Mouse (Mus musculus): ENCODE results near the gene Pdlim7.

Gene Pdlim7

DNA sequence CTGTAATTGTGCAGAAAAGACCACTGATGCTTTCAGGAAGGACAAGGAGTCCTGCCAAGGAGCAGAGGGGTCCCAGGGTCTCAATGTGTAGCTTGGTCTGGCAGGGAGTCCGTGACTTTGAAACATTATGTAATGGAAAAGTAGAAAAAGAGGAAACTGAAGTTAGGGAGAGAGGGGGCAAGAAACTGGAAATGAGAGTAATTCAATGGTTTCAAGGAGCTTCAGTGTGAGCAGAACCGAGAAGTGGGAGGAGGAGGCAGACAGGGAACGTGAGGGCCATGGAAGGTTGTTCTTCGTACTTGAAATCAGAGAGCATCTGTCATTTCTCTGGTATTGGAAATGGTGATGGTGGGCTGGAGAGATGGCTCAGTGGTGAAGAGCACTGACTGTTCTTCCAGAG, 6.1 kb upstream of the Pdlim7 start:
- no peak for DNase-seq (ENCODE audit: low spot score in 2 of 2)

DNA sequence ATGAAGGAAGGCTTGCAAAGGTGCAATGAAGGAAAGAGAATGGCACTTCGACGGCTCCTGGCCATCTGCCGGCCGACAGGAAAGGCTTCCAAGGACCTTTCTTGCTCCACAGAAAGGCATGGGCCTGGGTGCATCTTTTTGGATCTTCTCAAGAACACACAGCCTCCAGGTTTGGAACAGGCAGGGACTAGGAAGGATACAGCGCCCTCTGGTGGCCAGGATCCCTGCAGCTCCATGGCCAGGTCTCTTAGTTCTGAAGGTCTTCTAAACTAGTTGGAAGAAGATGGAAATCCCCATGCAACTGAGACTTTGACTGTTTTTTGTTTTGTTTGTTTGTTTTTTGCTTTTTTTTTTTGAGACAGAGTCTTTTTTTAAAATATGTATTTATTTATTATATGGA, 3.5 kb upstream of the Pdlim7 start:
- DNase-seq (ENCODE audit: low spot score in 2 of 2): peak; percentile 88 to 92

DNA sequence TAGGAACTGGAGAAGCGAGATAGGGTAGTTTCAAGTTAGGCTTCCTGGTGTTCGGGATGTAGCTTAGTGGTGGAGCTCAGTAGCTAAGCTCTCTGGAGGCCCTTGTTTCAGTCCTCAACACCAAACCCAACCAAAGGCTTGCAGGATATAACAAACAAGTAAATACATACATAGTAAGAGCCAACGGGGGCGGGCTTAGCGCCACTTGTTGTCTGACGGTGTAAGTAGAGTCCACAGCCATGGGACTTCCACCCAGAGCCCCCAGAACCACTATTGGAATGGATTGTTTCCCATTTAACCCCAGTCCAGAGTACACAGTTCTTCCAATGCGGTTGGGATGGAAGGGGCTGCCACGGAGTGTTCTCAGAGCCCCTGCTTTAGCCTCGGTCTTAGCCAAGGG, 352 bp upstream of the Pdlim7 start:
- DNase-seq (ENCODE audit: low spot score in 2 of 2): no peak

DNA sequence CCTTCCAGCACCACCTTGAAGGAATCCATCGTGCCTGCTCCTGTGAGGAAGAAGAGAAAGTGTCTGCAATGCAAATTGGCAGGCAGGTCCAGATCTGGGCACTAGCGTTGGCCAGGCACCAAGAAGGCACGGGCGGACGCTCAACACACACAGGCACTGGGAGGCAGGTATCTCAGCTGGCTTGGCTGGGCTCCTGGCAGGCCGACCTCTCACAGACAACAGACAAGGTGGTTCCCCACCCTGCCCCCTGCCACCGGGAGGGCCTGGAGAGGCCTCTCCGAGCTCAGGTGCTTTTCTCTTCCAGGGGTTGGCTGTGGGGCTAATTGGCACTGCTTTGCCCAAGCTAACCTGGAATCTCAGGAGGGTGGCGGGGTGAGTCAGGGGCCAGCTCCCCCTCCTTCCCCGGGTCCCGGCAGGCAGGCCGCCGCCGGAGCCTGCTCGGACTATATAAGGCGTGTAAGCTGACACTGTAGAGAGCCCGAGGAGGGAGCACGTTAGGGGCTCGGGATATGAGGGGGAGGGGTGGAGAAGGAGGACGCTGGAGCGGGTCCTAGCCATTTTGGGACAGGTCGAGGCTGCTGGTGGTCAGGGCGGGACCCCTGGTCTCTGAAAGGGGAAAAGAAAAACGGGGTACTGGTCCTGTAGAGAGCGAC, 971 bp downstream of the Pdlim7 start:
- DNase-seq (ENCODE audit: low spot score in 2 of 2): peak; percentile 25 to 35

DNA sequence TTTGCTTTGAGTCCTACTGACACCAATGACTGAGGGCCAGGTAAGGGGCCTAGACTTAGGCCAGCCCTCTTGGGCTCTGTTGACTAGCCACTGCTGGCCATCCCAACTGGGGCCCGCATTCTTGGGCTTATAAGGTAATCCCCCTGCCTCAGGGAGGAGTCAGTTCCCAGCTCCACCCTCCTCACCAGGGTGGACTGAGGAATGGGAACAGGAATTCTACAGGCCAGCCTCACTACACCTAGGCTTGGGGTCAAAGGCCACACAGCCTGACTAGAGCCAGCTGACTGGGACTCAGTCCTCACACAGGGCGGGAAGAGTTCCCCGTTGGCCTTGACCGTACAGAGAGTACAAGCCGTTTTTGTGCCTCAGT, 2.0 kb downstream of the Pdlim7 start:
- DNase-seq (ENCODE audit: low spot score in 2 of 2): no peak

DNA sequence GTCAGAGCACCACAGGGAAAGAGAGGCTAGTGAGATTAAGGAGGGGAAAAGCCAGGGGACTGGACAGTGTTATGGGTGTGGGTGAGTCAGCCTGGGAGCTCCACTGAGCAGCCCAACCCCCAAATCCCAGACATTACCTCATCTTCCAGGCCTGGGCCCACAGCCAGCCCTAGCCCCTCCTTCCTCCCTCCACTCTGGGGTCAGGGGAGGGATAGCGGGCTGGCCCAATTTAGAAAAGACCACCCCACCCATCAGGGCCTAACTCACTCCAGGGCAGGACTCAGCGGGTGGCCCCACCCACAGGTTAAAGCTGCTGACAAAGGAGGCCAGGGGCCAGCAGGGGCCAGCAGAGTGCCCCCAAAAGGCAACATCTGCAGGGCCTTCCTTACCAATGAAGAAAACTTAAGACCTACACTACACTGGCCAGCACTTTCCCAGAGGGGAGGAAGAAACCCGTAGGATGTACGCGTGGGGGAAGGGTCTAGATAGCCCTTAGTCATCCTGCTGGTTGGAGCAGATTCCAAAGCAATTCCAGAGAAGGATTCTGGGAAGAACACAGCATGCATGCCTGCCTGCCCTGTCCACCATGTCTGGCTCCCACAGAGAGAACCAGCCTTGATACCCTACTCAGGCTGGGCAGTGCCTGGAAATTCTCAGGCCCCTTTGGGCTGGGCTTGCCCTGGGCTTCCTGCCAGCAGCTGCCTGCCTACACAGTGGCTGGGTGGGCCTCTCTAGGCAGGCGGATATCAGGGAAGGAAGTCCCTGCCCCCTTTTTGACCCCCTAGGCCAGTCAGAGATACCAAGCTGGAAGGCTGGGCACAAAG, 2.6 kb downstream of the Pdlim7 start:
- DNase-seq (ENCODE audit: low spot score in 2 of 2): peak in 1 of 2 experiments; percentile 47

DNA sequence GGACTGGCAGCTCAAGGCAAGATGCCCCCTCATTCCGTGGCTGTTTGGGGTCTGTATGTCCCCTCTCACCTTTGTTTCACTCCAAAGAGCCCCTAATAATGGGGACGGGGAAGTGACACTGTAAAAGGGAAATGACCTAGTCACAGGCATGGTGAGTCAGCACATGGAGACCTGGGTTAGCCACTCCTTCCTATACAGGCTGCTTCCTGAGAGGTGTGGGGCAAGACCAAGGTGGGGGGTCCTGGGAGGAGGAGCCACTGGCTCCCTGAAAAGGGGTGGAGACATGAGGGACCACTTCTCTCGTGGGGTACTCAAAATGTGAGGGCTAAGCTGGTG, 3.2 kb downstream of the Pdlim7 start:
- no peak for DNase-seq (ENCODE audit: low spot score in 2 of 2)

DNA sequence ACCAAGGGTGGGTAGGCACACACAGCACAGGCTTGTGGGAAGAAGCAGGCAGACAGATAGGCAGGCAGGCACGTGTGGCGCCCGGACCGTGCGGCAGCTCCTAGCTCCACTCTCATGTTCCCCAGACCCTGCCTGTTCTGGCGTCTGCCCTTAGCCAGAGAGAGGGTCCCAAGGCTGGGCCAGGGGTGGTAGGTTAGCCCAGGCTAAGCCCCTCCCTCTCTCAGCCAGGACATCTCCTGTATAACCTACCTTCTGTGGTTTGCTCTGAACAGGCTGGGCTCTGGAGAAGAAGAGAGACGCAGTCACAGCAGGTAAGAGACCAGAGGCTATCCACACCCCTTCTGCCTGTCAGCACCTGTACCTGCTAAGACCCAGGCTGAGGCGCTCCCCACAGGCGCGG, 4.9 kb downstream of the Pdlim7 start:
- DNase-seq (ENCODE audit: low spot score in 2 of 2): no peak

DNA sequence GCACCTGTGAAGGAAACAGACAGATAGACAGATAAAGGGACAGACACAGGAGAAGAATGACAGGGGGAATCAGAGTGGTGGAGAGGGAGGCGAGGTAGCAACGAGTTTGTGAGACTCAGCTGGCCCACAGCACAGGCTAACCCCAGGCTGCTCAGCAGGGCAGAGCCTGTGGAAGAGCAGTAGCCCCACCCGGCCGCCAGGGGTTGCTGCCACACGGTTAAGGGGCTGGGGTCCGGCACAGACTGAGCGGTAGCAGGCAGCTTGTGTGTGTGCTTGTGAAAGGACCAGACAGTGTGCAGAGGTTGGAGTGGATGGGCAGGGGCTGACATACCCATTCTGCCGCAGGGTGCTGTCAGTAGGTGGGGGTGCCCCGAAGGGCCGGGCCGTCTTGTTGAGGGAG, 5.6 kb downstream of the Pdlim7 start:
- DNase-seq (ENCODE audit: low spot score in 2 of 2): no peak

DNA sequence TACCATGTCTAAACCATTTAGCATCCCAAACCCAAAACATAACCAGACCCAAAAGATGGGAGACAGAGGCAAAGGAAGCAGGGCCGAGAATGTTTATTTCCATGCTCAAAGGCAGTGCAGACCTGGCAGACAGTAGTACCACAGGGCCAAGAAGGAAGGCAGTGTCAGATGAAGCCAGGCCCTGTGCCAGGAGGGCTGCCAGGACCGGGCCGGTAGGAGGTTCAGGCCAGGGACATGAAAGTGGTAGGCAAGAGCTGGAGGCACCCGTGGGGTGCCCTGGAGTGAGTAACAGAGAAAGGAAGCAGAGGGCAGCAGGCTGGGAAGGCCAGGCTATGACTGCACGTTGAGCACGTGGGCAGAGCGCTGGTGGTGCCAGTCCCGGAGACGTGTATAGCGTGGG, 6.8 kb downstream of the Pdlim7 start:
- DNase-seq (ENCODE audit: low spot score in 2 of 2): peak in 1 of 2 experiments; percentile 36

DNA sequence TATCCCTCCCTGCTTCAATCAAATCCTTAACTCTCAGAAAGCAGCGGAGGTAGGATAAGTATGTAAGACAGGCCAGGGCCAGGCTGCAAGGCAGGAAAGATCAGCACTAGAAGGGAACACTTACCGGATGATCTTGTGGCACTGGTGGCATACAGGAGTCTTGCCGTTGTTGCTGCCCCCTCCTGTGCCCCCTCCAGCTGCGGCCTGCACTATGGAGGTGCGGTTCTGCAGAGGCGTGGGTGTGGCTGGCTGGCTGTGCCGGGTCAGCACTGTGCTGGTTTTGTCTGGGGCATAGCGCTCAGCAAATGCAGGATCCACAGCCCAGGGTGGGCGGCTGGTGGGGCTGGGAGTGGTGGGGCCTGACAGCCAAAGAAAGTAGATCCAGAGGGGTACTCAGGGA, 7.7 kb downstream of the Pdlim7 start:
- no peak for DNase-seq (ENCODE audit: low spot score in 2 of 2)

DNA sequence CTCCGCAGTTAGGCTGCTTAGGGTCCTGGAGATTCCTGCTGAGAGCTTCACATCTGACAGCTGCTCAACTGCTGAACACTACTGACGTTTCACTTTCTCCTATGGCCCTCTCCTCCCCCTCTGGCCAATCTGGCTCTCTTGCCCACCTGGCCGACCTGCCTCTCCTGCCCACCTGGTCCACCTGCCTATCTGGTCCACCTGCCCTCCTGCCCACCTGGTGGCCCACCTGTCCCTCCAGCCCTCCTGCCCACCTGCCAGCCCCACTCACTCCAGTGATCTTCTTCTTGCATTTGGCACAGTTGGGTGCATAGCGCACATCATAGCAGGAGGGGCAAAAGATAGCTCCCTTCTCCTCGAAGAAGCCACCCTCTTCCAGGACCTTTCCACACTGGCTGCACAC, 9.1 kb downstream of the Pdlim7 start:
- no peak for DNase-seq (ENCODE audit: low spot score in 2 of 2)

DNA sequence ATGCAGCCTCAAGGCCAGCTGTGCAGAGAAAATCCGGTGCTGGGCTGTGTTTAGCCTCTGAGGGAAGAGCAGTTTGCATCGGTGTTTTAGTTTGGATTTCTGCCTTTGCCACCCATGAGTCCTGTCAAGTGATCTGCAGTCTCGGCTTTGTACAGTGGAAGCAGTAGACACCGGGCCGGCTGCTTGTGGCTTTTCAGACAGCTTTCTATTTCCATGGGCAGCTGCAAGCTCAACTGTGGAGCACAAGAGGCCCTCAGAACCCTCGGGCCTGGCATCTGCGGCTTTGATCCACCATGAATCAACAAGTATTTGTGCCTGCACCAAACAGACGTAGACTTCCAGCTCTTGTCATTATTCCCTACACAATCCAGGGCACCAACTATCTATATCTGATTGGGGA, 11.1 kb downstream of the Pdlim7 start:
- no peak for DNase-seq (ENCODE audit: low spot score in 2 of 2)

DNA sequence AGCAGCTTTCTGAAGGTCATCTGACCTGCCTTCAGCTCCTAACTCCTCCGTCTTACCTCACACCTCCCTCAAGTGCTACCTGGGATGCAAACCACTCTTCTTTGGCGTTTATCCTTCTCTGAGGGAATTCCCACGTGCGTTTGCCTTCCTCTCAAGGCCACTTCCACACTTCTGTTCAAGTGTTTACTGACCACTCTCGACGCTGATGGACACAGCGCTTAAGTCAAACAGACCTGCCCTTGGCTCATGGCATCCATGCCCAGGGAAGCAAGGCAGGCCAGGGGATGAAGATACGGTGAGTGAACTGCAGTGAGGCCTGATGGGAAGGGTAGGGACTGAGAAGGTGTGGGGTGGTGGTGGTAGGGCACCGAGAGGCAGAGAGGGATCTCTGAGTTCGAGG, 12.9 kb downstream of the Pdlim7 start:
- DNase-seq (ENCODE audit: low spot score in 2 of 2): no peak

DNA sequence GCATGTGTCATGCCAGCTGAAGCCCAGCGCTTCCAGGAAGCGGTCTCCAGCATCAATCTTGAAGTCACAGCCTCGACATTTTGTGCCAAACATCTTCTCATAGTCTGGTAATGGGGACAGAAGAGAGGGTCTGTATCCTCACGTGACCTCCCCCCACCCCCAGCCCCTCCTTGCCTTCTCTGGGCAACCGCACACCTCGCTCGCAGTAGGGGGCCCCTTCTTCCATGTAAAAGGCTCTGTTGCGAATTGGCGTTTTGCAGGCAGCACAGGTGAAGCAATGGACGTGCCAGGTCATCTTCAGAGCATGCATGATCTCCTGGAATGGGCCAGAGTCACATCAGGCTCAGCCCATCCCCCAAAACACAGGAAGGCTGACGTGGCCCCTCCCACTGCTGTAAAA, 14.6 kb downstream of the Pdlim7 start:
- no peak for DNase-seq (ENCODE audit: low spot score in 2 of 2)

DNA sequence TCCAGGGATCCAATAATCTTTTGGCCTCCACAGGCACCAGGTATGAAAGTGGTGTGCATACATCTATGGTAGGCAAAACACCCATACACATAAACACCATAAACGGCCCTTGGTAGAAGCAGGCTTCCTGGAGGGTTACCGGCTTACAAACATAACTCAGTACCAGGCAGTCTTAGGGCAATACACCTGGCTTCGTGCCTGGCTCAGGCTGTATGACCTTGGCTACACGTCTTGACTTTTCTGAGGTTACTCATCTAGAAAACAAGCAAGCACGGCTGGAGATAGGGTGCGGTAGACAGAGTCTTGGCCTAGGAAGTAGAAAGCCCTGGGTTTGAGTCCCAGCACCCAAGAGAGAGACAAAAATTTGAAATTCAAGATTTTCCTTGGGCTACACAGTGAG, 16.8 kb downstream of the Pdlim7 start:
- no peak for DNase-seq (ENCODE audit: low spot score in 2 of 2)

DNA sequence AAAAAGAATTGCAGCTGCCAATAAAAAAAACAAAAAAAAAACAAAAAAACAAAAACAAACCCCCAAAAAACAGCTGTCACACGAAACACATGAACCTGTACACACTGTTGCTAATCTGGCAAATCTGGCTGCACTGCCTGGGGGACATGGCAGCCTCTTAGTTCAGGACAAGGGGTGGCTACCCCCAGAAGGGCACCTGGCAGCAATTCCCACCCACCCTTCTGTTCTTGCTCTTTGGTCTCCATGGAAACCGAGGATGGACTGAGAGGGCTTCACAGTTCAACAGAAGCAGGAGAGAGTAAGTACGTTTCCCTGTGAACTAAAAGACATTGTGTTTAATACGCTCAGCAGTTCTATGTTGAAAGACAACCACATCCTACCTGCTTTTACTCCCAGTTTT, 17.8 kb downstream of the Pdlim7 start:
- DNase-seq (ENCODE audit: low spot score in 2 of 2): no peak

DNA sequence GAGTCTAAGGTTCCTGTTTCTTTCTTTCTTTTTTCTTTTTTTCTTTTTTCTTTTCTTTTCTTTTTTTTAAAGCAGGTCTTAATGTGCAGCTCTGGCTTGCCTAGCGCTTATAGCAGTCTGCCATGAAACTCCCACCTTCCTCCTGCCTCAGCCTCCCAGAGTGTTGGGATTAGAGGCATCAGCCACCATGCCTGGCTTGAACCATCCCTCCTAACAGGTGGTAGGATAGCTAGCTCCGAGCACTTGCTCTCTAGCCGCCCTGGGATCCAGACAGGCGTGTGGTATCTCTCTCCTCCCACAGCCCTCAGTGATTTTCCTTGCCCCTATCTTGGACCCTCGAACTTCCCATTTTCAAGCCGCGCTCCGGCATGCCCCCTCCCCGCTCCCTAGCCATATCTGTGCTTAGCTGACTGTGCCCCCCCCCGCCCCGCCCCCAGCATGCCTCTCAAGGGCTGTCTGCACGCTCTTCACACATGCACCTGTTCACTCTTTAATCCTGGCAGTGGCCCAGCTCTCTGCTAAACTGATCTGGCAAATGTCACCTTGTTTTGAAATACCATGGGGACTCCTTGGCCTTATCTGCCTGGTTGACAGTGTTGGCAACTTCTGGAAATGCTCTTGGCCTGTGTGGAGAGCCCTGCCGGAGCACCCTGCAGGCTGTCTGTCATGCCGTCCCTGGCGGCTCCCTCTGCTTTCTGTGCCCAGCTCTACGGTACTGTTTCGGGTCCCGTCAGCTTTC, 18.4 kb downstream of the Pdlim7 start:
- peak in 1 of 2 experiments; percentile 58 for DNase-seq (ENCODE audit: low spot score in 2 of 2)

DNA sequence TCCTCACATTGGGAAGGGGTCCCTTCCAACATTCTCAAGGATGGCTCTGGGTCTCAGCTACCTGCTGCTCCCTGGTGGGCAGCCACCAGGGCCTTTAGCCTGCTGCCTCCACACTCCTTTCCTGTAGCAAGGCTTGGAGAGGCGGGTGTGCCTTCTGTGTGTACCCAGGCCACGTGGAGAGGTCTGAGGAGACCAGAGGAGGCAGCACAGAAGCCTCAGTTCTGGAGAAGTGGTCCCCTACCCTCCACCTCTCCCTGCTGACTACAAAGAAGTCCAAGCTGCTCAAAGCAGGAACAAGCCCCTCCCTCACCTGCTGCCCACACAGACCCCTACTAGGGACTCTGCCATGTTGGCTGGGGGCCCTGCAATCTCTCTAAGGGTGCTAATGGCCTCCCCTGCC, 19.2 kb downstream of the Pdlim7 start:
- DNase-seq (ENCODE audit: low spot score in 2 of 2): no peak

DNA sequence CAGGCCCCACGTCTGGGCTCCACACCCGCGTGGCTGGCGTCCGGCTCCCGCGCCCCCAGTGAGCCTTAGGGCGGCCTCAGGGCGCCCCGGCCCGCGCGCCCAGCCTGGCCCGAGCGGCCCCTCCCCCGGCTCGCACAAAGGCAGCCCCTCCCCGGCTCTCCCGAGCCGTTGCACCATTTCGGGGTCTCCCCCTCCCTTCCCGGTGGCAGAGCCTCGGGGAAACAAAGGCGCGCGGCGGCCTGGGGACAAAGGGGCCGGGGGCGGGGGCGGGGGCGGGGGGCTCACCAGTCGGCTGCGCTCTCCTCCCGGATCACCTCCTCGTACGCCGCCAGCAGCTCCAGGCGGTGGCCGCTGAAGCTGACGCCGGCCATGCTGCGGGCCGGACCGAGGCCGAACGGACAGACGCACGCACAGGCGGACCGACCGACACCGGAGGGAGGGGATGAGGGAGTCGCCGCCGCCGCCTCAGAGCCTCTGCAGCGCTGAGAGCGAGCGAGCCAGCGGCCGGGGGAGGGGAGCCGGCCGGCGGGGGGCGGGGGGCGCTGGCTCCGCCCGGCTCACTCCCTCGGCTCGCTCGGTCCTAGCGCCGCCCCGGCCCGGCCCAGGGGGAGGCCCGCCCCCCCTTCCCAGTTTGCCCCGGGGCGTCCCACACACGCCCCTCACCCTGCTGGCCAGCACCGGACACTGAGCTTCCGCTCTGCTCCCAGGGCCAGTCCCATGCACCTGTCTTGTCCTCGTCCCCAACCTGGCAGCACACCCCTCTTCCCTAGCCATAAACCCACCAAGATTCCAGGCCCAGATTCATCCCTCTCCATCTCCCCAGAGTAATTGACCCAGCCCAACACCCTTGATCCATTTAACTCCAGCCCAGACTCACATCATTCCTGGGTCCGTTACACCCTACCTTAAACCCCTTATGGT, 25.6 kb downstream of the Pdlim7 start, which contains the start of gene Dbn1:
Gene Dbn1, minus strand, starts transcription at position 534 of the 921 bp plus-strand sequence.
- peak in 1 of 2 experiments; percentile 71 for DNase-seq (ENCODE audit: low spot score in 2 of 2)

DNA sequence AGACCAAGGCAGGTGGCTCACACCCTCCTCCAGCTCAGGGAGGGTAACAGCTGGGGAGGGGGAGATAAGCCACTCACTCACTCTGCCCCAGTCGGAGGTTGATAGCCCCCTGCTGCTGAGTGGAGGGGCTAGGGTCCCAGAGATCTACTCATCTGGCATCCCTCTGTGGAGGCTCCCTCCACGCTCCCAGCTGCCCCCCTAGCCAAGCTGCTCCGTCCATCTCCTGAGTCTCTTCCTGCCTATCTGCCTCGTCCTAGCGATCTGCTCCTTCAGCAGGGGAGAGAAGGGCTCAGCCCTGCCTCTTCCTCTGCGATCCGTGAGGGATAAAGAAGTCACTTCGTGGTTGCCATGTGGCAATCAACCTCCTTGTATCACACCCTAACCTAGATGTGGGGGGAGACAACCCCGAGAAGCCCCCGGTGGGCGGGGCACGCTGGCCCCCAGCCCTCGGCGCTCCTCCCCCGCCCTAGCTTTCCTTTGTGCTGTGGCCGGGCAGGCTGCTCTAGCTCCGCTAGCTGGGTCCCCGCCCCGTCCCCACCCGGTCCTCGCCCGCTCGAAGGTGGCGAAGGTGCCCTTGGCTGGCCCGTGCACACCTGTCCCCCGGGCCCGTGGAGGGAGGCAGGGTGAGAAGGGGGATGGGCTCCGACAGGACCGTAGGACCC, 26.4 kb downstream of the Pdlim7 start:
- DNase-seq (ENCODE audit: low spot score in 2 of 2): peak in 1 of 2 experiments; percentile 57

All from cerebellum, postnatal 4 days (tissue).